Mouse (Mus musculus) kidney, adult 9 months (tissue): ENCODE results near the gene Gm10031.

Experiments
- DNase-seq: peaks from one replicate; pipeline ENCODE4 v3.0.0; 2022

Gene Gm10031

GRCm38 (mm10) chr1:156558024-156558930 is 34.5 kb downstream of the Gm10031 start, which contains the start of gene Abl2:
Abl2 (plus strand) TSS chr1:156558786.
- DNase-seq = peak; percentile 89

- peak; percentile 36 for DNase-seq
Observed at GRCm38 (mm10) chr1:156558950-156559640, 35.3 kb downstream of the Gm10031 start.

- no peak for DNase-seq
Observed at GRCm38 (mm10) chr1:156559641-156560020, 35.8 kb downstream of the Gm10031 start.

- no peak for DNase-seq
Observed at GRCm38 (mm10) chr1:156560500-156560899, 36.7 kb downstream of the Gm10031 start.

- DNase-seq = no peak
Observed at GRCm38 (mm10) chr1:156565328-156565727, 41.5 kb downstream of the Gm10031 start.

- peak; percentile 33 for DNase-seq
Observed at GRCm38 (mm10) chr1:156566132-156566531, 42.3 kb downstream of the Gm10031 start.

GRCm38 (mm10) chr1:156569615-156570014 is 45.8 kb downstream of the Gm10031 start:
- no peak for DNase-seq

GRCm38 (mm10) chr1:156572952-156573351 is 49.1 kb downstream of the Gm10031 start:
- peak; percentile 26 for DNase-seq
